In genomic region chr9:96353799-96354198, GRCm38 (mm10) we compare ENCODE assay signal across 9 mouse cellular contexts. TPM values are rescaled to one million over a fixed set of nuclear protein-coding genes. Genes with fewer than 3 reads are reported as not detected.
DNase-seq lines count a peak whose midpoint lies in the region; ATAC-seq lines count a peak whose summit lies in the region.
"Had no signal": no experiment of that assay in that cellular context is flagged by ENCODE, and none has a peak within 500 bp of the region (broad histone marks: within the 10 kb centered on the region; RNA-seq: fewer than 3 reads in every experiment).

No protein-coding gene starts in this region.

- H3K27me3 ChIP-seq in heart, embryonic 10.5 days (ENCODE audit: insufficient read depth, poor library complexity, severe bottlenecking), result no peaks in the 10 kb centered on the region
- H3K27me3 ChIP-seq in forebrain, embryonic 13.5 days, result no peaks in the 10 kb centered on the region
- H3K27me3 ChIP-seq: lung, embryonic 15.5 days had no signal

- ATAC-seq in forebrain, embryonic 13.5 days, result no peak

- DNase-seq in left cerebral cortex, postnatal 4 days, result peak; percentile 53
- no peak for DNase-seq in left cerebral cortex, adult 11 months (ENCODE audit: low spot score)
- peak; percentile 57 for DNase-seq in adipocyte (ENCODE audit: low spot score)
- DNase-seq in heart, embryonic 10.5 days (ENCODE audit: low spot score), result peak; percentile 75
- DNase-seq in lung, postnatal 36 days, result peak; percentile 44
- DNase-seq in layer of hippocampus, postnatal 10 days (ENCODE audit: low spot score in 2 of 2), result no peak
- no peak for DNase-seq in layer of hippocampus, adult 9-10 months (ENCODE audit: low spot score)

- no peaks in the 10 kb centered on the region for H3K9me3 ChIP-seq in heart, embryonic 10.5 days
- H3K9me3 ChIP-seq in forebrain, embryonic 13.5 days (replicated peaks), result no peaks in the 10 kb centered on the region
- H3K9me3 ChIP-seq: lung, embryonic 15.5 days had no signal

- H3K4me3 ChIP-seq in heart, embryonic 10.5 days, result no peak overlapping the region
- H3K4me3 ChIP-seq in forebrain, embryonic 13.5 days, result no peak overlapping the region
- H3K4me3 ChIP-seq: lung, embryonic 15.5 days had no signal

- no peak overlapping the region for H3K4me2 ChIP-seq in forebrain, embryonic 13.5 days
- H3K4me2 ChIP-seq: lung, embryonic 15.5 days had no signal

- peaks cover 30% of the 10 kb centered on the region for H3K4me1 ChIP-seq in heart, embryonic 10.5 days
- peaks cover 4% of the 10 kb centered on the region; the same call in 1 of the 2 replicates for H3K4me1 ChIP-seq in forebrain, embryonic 13.5 days

- H3K9ac ChIP-seq in forebrain, embryonic 13.5 days, result no peak overlapping the region
- H3K9ac ChIP-seq: lung, embryonic 15.5 days had no signal

- WGBS in heart, embryonic 10.5 days, result 31% methylated on average over 8 of the region's 8 CpGs
- 83% methylated on average over 8 of the region's 8 CpGs for WGBS in forebrain, embryonic 13.5 days

- no peak overlapping the region for H3K27ac ChIP-seq in heart, embryonic 10.5 days
- H3K27ac ChIP-seq in forebrain, embryonic 13.5 days, result no peak overlapping the region
- H3K27ac ChIP-seq: lung, embryonic 15.5 days had no signal

- peaks cover 18% of the 10 kb centered on the region; the same call in 1 of the 2 replicates for H3K36me3 ChIP-seq in heart, embryonic 10.5 days
- H3K36me3 ChIP-seq in forebrain, embryonic 13.5 days (ENCODE audit: poor library complexity, severe bottlenecking), result peaks cover 3% of the 10 kb centered on the region
- H3K36me3 ChIP-seq: lung, embryonic 15.5 days had no signal

- intact Hi-C loops in left cerebral cortex, postnatal 4 days (cut with DNase I), result no loop called here

RNA-seq across cellular contexts. Expression of gene Atp1b3, which starts 10.4 kb away (rescaled TPM):
- 10 to 100 TPM; 89.3 to 89.6 TPM for total RNA-seq in left cerebral cortex, postnatal 4 days (2021)
- 163 TPM in 2 replicates for polyA plus RNA-seq in heart, embryonic 10.5 days (2016; fragmentation: Nextera tagmentation; extraction: Ambion mirVana)
- 156 and 158 TPM in 2 replicates for polyA plus RNA-seq in forebrain, embryonic 13.5 days (2015; fragmentation: Nextera tagmentation; extraction: Ambion mirVana)
- 100 to 1,000 TPM in 1 of 2 experiments, 10 to 100 TPM in 1; 95.0 to 100 TPM for total RNA-seq in layer of hippocampus, postnatal 10 days (2021)

Comparison
In these comparisons a context has a peak if more than half of its experiments do, and no peak if none do; other contexts are left out.
1. DNase-seq: peak in left cerebral cortex, postnatal 4 days (single experiment), adipocyte (single experiment), heart, embryonic 10.5 days (single experiment) and lung, postnatal 36 days (single experiment); none in left cerebral cortex, adult 11 months (single experiment), layer of hippocampus, postnatal 10 days (0 of 2) and layer of hippocampus, adult 9-10 months (single experiment).